Mouse (Mus musculus): ENCODE measurements around the gene Atp2b2.

DNA sequence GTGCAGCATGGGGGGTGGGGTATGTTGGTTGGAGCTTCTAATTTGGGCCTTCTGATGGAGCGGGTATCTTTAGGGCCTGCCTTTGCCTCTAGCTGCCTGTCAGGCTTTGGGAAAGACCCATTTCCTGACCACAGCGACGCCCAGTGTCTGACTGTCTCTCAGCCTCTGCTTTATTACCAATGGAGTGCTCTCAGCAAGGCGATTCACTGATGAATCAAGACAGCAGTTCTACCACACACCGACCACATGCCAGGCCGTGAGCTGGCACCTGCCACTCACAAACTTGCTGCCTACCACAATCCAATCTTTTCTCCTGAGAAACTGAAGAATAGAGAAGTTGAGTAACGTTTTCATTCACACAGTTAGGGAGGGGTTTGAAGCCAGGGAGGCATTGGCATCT is 256.8 kb downstream of the Atp2b2 start:
- no peak for TF ChIP-seq CTCF (IDR thresholded peaks at IDR 0.05; ENCODE audit: extremely low read depth, insufficient read depth, insufficient read length, insufficient replicate concordance)
- no peak for TF ChIP-seq POLR2A (IDR thresholded peaks at IDR 0.05; ENCODE audit: low read depth, low read length)
